Mouse (Mus musculus) MEL (cell line): ENCODE data around the gene Fam20b.

Experiments used
- CHD2 ChIP-seq: IDR thresholded peaks from 2 replicates; pipeline ENCODE4 v1.6.1; 2011; ENCODE audit warnings: low read length, improper control_type of control experiment
- CTCF ChIP-seq, 3 experiments: IDR thresholded peaks in 2 of 3; conservative IDR thresholded peaks in 1 of 3; 2 replicates each; pipeline ENCODE4 v1.5.1; 2011 to 2012; ENCODE audit warnings: low read length in 3 of 3, low read depth in 2 of 3, mild to moderate bottlenecking in 2 of 3, improper control_type of control experiment in 1 of 3, inconsistent platforms in 1 of 3, mixed read lengths in 1 of 3, moderate library complexity in 1 of 3; ENCODE audit not compliant: control insufficient read depth in 1 of 3, insufficient read depth in 1 of 3, poor library complexity in 1 of 3, severe bottlenecking in 1 of 3
- ELF1 ChIP-seq: IDR thresholded peaks from 2 replicates; pipeline ENCODE4 v1.6.1; 2014; ENCODE audit warnings: low read depth, mild to moderate bottlenecking, inconsistent platforms, low read length, improper control_type of control experiment, moderate library complexity
- HCFC1 ChIP-seq: IDR thresholded peaks from 2 replicates; pipeline ENCODE4 v1.6.1; 2012; ENCODE audit warnings: low read depth, mild to moderate bottlenecking, inconsistent platforms, low read length, improper control_type of control experiment, moderate library complexity
- MEF2A ChIP-seq: IDR thresholded peaks from 2 replicates; pipeline ENCODE4 v1.6.1; 2014; ENCODE audit warnings: low read depth, mild to moderate bottlenecking, inconsistent platforms, low read length, improper control_type of control experiment; ENCODE audit not compliant: poor library complexity, insufficient replicate concordance, severe bottlenecking; ENCODE audit errors: extremely low read depth
- POLR2A ChIP-seq, 2 experiments: IDR thresholded peaks; 2 replicates each; pipeline ENCODE4 v1.6.1; 2011 to 2012; ENCODE audit warnings: low read length in 2 of 2, mild to moderate bottlenecking in 2 of 2, control low read depth in 1 of 2, improper control_type of control experiment in 1 of 2, low read depth in 1 of 2, moderate library complexity in 1 of 2; ENCODE audit not compliant: control insufficient read depth in 1 of 2, insufficient read depth in 1 of 2, poor library complexity in 1 of 2
- RAD21 ChIP-seq: IDR thresholded peaks from 2 replicates; pipeline ENCODE4 v1.6.1; 2011; ENCODE audit warnings: mild to moderate bottlenecking, low read depth, low read length, improper control_type of control experiment
- SIN3A ChIP-seq: IDR thresholded peaks from 2 replicates; pipeline ENCODE4 v1.6.1; 2012; ENCODE audit warnings: low read length, improper control_type of control experiment, inconsistent platforms
- ZNF384 ChIP-seq: IDR thresholded peaks from 2 replicates; pipeline ENCODE4 v1.6.1; 2012; ENCODE audit warnings: low read depth, mild to moderate bottlenecking, inconsistent platforms, low read length, improper control_type of control experiment

DNA sequence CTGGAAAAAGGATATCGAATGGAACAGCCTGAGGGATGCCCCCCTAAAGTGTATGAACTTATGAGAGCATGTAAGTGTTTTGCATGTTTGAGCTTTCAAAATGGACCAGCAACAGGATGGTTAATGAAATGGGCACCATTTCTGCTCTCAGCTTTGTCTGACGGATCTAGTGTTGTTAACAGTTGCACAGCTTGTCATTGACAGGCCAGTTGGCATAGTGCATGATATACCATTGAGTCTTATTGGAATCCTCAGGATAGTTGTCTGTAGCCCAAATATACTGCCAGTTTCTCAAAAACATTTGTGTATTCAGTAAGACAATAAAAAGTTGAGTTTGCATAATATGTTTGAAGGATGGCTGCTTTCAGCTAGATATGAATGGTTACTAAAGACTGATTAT lies 83.7 kb downstream of the Fam20b start:
- TF ChIP-seq POLR2A (IDR thresholded peaks at IDR 0.05; ENCODE audit: control insufficient read depth in 1 of 2, insufficient read depth in 1 of 2, low read depth in 1 of 2, low read length in 2 of 2, poor library complexity in 1 of 2) (no peak), SIN3A (no peak), ZNF384 (no peak), HCFC1 (no peak), MEF2A (no peak), CHD2 (no peak), ELF1 (no peak), CTCF (IDR thresholded peaks at IDR 0.05 in 2 of 3, conservative IDR thresholded peaks at IDR 0.05 in 1 of 3; ENCODE audit: control insufficient read depth in 1 of 3, insufficient read depth in 1 of 3, low read depth in 2 of 3, low read length in 3 of 3, poor library complexity in 1 of 3, severe bottlenecking in 1 of 3) (no peak), RAD21 (no peak)
